Mouse (Mus musculus): ENCODE measurements around the gene Dhodh. TPM values are rescaled to one million over a fixed set of nuclear protein-coding genes. Genes with fewer than 3 reads are reported as not detected.

The Dhodh gene
- total RNA-seq (2021): 10 to 100 TPM; 20.9 to 25.9 TPM
- long read RNA-seq, transcript Dhodh-201 (9 exons, 2,039 nt): major isoform, 21 of 30 reads
- long read RNA-seq, partial matches to known transcripts: 1 of 30 reads
- long read RNA-seq, other reads (novel, unspliced or antisense): 7 of 30 reads

DNA sequence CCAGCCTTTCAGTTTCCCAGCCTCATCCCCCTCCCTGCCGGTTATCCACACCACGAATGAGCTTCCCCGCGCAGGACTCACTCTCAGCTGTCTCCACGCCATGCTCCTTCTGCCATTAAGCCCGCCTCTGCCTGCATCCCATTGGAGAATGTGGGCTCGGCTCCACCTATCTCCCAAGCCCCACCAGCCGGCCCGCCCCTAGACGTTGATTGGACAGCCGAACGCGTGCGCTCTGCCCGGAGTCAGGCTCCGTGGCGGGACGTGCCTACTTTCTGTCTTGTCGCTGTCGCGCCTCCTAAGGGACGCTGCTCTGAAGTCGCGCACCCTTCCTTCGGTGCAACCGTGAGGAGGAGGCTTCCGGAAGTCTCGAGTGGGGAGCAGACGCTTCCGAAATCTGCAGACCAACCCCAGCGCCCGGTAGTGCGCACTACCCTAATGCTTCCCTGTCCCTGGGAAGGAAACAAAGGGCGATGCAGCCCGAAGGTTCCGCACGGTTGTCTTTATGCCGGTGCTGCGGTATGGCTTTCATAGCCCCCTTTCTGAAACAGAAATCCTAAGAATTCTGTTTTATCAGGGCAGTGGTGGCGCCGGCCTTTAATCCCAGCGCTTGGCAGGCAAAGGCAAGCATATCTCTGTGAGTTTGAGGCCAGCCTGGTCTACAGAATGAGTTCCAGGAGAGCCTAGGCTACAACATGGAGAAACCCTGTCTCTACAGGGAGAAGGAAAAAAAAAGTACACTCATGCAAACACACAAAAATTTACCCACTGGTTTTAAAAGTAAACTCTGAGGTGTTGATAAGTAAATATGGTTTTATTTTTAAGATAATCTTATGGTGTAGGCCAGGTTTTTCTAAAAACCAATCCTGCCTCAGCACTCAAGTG is at the start of gene Dhodh:
Dhodh (minus strand) TSS at position 403 of the 882 bp plus-strand sequence.
- DNase-seq (ENCODE audit: low spot score in 2 of 2): peak; percentile 96 to 97

DNA sequence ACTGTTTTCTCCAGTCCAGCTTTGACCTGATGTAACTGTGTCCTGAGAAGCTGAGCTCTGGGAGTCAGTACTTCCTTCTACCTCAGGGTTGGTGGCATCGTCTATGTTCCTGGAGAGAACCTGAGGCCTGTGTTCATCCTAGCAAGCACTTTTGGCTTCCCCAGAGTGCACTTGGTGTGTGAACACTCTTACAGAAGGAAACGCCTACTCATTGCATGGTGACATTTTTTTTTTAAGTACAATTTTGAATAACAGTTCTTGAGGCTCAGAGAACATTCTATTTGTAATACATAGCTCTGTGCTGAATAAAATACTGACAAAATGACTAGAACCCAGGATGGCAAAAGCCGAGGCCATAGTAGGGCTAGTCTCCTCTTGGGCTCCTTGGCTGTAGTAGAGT is 48.4 kb upstream of the Dhodh start:
- no peak for DNase-seq (ENCODE audit: low spot score in 2 of 2)

DNA sequence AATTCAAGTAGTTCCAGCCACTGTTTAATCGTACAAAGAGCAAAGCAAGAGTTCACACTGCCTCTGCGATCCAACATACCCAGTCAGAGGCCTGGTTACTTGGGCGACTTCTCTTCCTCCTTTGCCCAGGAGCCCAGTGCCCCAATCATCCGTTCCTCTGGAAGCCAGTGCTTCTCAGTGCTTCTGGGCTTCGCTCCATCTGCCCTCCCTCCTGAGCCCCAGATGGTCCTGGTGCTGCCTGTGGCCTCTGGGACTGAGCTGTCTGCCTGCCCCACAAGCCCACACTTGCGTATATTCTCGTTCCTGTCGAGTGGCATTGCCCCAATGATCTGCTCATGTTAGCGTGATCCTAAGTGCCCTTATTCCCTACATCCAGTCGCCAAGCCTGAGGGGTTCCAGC is 42.3 kb upstream of the Dhodh start:
- no peak for DNase-seq (ENCODE audit: low spot score in 2 of 2)

DNA sequence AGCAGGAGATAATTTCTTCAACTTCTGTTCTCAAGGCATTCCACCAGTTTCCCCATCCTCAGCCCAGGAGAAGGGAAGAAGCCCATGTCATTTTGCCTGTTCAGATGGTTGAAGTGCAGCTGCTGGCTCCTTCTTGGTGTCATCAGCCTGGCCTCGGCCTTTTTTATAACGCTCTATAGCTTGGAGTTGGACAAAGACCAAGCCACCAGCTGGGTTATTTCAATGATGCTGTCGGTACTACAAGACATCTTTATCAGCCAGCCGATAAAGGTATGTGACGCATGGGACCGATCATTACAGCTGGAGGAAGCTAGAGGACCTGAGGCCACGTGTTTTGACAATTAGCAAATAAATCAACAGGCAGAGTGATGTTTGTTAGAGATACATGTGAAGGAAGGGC is 40.0 kb upstream of the Dhodh start:
- no peak for DNase-seq (ENCODE audit: low spot score in 2 of 2)

DNA sequence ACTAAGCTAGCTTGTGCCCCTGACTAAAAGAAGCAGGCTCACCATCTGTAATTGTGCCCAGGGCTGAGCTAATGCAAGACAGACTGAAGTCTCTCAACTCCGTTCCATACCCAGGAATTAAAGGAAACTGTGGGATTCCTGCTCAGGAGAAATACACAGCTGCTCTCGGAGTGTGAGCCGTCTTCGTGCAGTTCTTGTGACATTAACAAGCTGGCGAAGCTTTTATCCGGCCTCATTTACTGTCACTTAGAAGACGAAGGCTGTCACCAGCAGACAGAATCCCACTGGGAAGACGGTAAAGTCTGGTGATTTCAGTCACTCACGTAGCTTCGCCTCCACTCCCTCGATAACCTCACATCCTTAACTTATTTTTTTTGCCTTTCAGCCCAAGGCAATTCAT is 38.9 kb upstream of the Dhodh start:
- DNase-seq (ENCODE audit: low spot score in 2 of 2): no peak

DNA sequence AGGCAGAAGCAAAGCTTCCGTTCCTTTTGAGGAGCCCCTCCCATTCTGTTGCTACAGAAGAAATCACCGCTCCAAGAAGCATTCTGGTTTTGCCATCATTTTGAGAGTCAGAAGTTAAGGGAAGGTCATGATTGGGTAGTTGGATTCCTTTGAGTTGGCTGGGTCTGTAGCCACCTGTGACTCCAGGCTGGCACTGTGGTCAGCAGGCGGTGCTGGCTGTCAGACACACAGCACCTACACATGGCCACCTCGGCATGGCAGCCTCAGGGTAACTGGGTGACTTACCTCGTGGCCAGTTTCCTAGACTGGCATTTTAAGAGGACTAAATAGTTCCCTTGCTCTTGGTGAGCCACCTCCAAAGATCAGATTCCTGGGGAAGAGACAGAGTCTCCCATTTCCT is 32.8 kb upstream of the Dhodh start:
- DNase-seq (ENCODE audit: low spot score in 2 of 2): no peak

DNA sequence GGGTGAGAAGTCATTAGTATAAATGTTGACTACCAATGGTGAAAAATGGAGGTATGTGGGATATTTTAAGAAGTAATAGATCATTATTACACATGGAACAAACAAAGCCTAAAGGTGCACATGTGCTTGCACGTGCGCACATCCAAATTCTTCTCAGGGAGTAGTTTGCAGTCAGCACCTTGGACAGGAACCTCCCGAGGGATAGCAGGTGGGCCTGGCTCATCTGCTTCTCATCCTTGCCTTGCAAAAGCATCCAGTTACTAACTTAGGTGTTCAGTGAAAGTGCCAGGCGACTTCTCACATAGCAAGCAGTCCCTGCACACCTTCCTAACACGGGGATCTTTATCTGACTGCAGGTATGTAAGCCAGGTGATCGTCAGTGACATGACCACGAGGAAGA is 31.9 kb upstream of the Dhodh start:
- DNase-seq (ENCODE audit: low spot score in 2 of 2): no peak

DNA sequence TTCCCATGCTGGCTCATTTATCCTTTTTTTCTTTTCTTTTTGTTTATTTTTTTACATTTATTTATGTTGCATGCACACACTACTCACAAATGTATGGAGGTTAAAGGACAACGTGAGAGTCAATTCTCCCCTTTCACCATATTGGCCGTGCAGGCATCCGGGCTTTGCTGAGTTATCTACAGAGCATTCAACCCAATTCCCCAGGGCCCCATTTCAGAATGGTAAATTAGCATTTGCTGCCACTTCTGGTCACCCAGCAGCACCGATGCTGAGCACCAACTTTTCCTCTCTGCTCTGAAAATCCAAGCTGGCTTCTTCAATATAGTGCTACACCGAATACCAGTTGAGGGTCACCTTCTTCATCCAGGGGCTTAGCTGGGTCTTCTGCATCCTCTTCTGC is 30.4 kb upstream of the Dhodh start:
- DNase-seq (ENCODE audit: low spot score in 2 of 2): no peak

DNA sequence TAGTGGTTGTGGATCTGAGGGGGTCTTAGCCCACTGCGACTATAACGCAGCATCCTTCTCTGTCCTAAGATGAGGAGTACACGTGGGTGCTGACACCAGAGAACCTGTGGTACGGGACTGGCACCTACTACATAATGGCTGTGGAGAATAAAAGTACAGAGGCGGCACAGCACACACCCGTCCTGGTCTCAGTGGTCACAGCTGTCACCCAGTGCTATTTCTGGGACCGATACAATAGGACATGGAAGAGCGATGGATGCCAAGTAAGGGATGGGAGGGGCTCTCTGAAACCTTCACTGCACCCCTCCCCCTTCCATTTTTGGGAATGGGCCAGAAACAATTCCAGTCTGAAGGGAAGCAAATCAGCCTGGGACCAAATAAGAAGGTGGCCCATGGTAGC is 26.7 kb upstream of the Dhodh start:
- no peak for DNase-seq (ENCODE audit: low spot score in 2 of 2)

DNA sequence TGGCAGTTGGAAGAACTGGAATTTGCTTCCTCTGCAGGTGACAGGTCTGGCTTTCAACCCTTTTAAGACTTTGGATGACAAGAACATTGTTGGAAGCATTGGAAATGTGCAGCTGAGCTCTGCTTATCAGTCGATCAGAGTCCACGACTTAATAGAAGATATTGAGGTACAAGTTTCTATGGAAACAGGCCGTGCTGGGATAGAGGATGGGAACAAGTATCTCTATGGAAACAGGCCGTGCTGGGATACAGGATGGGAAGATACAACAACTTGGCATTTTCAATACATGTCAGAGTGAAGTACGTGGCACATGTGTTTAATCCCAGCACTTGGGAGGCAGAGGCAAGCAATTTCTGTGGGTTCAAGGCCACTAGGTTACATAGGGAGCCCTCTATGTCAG is 24.0 kb upstream of the Dhodh start:
- peak in 1 of 2 experiments; percentile 24 for DNase-seq (ENCODE audit: low spot score in 2 of 2)

DNA sequence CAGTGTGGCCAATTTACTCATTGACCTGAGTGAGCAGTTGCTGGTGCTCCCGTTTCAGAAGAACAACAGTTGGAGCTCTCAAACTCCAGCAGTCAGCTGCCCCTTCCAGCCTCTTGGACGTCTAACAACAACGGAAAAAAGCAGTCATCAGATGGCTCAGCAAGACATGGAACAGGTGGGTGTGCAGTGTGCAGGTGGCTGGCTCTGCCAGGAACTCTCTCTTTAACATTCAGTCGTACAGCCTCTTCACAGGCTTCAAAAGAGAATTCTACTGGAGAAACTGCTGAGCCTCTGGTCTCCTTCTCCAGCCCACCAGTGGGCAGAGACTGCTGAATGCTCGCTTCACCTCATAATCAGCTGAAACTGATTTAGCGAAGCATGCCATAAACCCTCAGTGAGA is 20.2 kb upstream of the Dhodh start:
- no peak for DNase-seq (ENCODE audit: low spot score in 2 of 2)

DNA sequence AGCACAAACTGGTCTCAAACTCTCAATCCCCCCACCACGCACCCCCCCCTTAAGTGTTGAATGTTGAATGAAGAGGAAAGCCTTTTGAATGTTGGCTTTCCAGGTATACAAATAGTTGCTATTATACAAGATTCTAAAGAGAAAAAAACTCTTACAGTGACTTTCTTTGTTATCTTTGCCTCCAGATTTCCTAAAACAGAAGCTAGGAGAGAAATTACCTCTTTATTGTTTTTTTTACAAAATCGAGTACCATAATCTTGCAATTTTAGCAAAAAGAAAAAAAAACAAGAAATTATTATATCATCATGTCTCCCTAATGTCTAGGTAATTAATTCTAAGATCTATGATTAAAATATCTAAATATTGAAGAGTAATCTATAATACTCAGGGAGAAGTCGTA is 7.1 kb upstream of the Dhodh start:
- DNase-seq (ENCODE audit: low spot score in 2 of 2): no peak

DNA sequence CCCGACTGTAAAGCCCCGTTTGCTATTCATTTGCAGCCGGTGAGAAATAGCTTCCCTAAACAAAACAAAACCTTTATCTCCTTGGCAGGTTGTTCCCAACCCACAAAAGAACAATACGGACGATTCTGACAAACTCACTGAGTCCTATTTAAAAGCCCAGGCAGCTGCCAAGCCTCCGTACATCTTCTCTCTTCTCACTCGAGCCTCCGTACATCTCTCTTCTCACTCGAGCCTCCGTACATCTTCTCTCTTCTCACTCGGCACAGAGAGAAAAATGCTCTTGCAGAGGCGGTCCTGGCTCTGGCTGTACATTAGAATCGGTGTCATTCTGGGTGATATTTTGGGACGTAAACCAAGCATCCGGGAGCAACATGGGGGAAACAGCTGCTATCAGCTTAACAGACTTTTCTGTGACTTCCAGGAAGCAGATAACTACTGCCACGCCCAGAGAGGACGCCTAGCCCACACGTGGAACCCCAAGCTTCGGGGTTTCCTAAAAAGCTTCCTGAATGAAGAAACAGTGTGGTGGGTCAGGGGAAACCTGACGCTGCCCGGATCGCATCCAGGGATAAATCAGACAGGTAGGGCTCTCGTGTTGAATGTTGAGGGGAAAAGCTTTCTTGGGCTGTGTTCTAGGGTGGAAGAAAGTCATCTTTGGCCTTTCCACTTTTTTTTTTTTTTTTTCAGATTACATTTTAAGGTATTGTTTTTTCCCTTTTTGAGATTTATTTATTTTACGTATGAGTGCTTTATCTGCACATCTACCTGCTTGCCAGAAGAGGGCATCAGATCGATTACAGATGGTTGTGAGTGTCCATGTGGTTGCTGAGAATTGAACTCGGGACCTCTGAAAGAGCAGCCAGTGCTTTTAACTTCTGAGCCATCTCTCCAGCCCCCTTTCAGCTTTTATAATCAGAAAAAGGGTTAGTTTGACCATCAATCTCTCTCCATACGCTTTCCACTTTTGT is 6.1 kb upstream of the Dhodh start, which contains the start of gene Pkd1l3:
Pkd1l3 (plus strand) TSS at position 275 of the 968 bp plus-strand sequence.
- DNase-seq (ENCODE audit: low spot score in 2 of 2): peak in 1 of 2 experiments; percentile 17

DNA sequence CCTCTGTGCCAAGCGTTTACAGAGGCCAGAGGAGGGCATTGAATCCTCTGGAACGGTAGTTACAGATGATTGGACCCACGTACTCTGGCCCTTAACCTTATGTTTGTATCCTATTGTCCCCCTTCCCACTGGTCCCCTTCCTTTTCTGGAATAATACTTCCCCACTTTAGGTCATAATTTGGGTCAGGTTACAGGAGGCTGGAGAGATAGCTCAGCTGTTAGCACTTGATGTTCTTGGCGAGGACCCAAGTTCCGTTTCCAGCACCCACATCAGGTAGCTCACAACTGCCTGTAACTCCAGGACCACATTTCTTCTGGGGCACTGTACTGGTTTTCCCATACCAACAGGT is 655 bp upstream of the Dhodh start:
- DNase-seq (ENCODE audit: low spot score in 2 of 2): peak in 1 of 2 experiments; percentile 31

DNA sequence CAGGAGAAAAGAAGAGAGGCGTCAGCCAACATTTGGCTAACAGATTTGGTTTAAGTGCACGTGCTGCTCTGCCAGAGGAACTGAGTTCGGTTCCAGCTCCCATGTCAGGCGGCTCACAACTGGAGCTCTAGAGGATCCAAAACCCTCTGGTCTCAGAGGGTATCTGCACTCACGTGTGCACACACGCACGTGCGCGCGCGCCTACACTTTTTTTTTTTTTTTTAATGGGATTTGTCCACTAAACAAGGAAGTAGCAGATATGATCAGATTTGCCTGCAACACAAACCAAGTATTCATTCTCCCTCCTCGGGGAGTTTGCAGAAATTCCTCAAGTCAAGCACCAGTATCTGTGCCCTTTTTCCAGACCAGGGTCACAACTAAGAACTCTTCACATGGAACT is 823 bp downstream of the Dhodh start:
- no peak for DNase-seq (ENCODE audit: low spot score in 2 of 2)

DNA sequence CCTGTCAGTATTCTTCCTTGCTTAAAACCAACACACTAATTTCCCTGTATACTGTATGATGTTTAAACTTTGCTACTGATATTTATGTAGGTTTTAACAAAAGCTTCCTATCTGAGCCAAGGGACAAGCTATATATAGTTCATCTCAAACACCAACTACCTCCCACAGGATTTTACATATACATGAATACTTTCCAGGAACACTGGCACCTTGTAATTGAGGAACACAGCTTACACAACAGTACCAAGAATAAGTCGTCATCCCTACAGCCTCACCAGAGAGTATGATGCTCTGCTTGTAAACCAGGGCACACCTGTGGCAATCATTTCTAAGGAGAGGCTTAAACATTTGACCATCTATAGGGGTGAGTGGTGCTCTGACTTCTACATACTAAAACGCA is 1.7 kb downstream of the Dhodh start:
- DNase-seq (ENCODE audit: low spot score in 2 of 2): no peak

DNA sequence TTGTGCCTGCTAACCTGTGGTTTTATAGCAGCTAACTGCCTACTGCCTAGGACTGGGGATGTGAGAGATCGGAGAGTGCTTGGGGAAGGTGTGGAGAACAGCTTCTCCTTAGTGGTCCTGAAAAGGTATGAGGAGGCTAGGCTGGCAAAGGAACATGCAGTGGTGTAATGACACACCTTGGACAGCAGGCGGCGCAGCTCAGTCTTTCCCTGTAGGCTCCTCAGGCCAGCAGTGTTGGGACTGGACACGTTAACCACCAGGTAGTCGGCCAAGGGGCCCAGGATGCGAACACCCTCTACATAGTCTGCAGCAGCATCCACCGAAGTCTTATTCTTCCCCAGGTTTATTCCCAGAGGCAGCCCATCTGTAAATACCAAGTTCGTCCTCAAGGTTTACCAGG is 12.6 kb downstream of the Dhodh start:
- DNase-seq (ENCODE audit: low spot score in 2 of 2): peak; percentile 41 to 47

DNA sequence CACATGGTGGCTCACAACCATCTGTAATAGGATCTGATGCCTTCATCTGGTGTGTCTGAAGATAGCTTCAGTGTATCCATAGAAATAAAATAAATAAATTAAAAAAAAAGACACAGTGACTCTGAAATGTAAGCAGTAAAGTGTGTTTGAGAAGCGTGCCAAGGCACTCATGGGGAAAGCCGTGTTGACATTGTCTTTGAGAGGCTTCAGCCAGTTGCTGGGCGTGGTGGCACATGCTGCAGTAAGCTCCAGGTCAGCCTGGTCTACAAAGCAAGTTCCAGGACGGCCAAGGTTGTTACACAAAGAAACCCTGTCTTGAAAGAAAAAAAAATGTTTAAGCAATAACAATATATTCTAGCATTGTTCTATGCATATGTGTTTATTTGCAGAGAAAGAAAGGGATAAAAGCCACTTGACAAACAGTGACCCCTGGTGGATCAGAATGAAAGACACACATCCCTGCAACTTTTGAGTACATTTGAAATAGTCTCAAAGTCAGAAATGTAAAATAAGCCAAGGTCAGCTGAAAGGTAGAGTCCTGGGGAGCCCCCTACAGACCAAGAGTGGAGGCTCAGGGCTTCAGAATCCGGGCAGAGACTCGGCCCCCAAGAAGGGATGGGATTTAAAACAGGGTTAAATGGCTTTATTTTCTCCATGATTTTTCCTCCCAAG is 15.2 kb downstream of the Dhodh start:
- DNase-seq (ENCODE audit: low spot score in 2 of 2): no peak

DNA sequence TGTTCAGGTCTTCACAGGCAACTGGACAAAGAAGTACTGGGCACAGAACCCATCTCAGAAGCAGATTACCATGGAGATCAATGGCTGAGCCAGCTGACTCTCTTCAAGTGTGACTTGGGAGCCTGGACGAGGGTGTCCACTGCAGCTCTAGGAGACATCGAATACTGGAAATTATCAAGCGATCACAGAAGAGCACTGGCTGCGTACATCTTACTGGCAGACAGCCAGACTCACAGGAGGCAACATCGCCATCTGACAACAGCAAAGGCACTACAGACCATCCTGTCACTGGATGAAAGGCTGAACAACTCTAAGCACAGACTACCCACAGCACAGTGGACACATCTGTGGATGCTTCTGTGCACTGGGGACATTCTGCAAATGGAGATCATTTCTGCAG is 16.3 kb downstream of the Dhodh start:
- DNase-seq (ENCODE audit: low spot score in 2 of 2): no peak

DNA sequence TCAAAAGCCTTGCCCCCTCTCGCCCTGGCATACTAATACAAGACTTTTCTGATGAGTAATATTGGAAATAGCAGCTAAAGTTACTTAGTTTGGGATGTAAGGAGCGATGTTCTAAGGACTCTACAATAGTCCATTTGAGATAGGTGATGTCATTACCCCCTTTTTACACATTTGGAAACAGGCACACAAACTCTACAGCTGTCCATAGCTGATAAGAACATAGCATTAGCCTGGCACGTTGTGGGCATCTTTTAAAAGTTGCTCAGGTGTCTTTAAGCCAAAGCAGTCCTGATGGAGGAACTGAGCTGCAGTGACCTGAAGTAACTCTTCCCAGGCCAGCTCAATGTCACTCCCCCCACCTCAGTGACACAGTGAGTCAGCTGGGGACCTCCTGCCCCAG is 17.1 kb downstream of the Dhodh start:
- DNase-seq (ENCODE audit: low spot score in 2 of 2): no peak

DNA sequence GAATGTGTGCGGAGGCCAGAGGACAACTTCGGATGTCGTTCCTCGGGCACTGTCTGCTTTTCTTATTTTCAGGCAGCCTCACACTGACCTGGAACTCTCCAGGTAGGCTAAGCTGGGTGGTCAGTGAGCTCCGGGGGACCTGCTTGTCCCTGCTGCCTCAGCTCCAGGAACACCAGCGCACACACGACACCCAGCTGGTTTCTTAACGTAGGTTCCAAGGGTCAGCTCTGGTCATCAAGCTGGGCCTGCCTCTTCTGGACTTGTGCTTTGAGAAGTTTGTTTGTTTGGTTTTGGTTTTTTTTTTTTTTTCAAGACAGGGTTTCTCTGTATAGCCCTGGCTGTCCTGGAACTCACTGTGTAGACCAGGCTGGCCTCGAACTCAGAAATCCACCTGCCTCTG is 17.6 kb downstream of the Dhodh start:
- no peak for DNase-seq (ENCODE audit: low spot score in 2 of 2)
